Mouse (Mus musculus) layer of hippocampus, adult 8-10 months (tissue): ENCODE data around the gene Eef1a1. TPM values are rescaled to one million over a fixed set of nuclear protein-coding genes. Genes with fewer than 3 reads are reported as not detected.
"Not testable (repeated sequence)": the region's sequence is repeated elsewhere in the genome, so short reads cannot be mapped to it uniquely, and the experiment has no call there.

Experiments
- DNase-seq, 2 experiments: peaks; one replicate each; pipeline ENCODE4 v3.0.0; 2022; ENCODE audit warnings: low spot score in 2 of 2
- total RNA-seq, 4 experiments: library from RNA; stranded (reverse); gene quantifications; 2 replicates each; pipeline ENCODE4 v1.2.4; 2022

The Eef1a1 gene
- total RNA-seq, result 1,000 to 10,000 TPM; 2,504 to 3,682 (median 3,062) TPM

DNA sequence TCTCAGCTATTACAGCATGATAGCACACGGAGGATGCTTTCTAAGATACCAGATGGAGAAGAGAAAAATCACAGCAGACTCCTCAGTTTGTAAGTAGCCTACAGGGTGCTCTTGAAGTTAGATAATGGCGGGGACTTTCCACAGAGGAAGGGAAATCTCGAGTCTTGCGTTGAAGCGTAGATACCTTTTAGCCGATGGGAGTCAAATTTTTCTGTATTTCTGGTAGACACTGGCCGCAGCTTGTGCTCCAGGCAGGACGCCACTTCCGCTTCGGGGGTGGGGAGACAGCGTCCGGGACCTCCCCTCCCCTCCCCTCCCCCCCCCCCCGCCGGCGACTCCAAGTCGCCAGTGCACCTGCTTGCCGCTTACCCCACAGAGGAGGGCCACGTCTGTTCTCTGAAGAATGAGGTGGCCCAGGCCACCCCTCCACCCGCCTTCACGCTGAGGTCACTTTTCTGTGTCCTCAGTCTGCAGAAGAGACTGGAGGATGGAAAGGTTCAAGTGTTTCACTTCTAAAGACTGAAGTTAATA, at the start of gene Eef1a1:
Gene Eef1a1 (minus strand): TSS at position 262 of the 531 bp plus-strand sequence.
- DNase-seq, result no peak

DNA sequence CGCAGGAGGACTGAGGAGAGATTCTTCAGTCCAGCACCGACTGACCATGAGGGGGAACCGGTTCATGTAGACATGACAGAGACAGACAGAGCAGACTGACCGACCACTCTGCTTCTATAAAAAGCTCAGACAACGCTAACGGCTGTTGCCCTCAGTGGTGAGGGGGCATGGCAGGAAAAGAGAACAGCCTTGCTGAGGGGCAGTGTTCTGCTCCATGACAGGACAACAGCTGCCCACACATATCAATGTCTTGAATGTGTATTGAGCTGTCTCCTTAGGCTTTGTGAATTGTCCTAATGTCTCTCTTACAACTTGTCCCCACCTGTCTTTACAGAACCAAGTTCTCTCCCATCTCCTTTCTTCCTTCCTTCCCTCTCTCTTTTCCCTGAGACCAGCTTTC, 49.5 kb upstream of the Eef1a1 start:
- no peak for DNase-seq

DNA sequence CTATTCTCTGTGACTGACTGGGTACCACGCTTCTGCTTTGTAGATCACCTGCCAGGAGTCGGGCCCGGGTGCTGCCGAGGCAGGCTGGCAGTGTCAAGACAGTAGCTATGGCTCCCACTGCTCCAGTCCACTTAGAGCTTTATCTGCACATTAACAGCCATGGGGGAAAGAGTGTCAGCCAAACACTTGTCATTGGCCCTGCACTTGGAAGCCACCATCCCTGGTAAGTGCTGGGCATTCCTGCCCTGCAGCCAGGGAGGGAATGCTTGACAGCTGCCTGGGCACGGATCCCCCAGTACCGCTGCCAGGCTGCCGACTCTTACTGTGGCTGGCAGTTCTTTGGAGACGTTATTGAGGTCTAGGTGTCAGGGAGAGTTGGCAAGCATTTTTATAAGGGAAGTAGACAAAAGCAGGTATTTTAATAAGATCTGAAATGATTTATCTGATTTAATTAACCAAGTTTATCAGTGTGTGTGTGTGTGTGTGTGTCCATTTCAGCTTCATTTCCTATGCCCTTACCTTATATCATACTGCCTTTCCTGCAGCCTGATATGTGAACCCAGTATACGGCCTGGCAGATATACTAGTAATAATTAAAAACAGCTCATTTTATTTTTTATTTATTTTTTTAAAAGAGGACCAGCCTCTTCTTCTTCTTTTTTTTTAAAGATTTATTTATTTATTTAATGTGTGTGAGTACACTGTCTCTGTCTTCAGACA, 48.4 kb upstream of the Eef1a1 start:
- DNase-seq, result no peak

GRCm38 (mm10) chr9:78534606-78535005, 45.7 kb upstream of the Eef1a1 start:
- no peak for DNase-seq

DNA sequence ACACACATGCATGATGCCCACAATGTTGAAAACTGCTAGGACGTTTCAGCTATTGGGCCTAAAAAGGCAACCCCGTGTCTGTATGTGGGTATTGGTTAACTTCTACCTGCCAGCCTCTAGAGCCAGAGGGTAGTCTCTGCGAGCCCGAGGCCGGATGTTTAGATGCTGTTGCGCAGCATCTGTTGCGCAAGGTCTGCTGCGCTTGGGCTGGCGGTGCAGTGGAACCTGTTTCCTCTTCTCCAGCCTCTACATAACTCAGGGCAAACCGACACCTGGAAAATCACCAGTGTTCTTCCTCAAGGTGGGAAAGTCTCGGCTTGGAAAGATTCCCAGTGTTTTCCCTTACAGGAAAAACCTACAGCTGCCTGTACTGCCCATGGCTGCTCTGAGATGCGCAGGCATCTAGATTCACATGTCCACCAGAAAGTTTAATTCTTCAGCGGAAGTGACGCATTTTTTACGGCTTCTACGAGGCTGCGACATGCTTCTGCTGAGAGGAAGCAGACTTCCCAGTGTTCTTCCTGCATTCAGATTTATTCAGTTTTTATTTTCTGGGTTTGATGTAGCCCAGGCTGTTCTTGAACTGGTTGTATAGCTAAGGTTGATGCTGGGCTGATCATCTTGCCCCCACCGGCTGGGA, 44.5 kb upstream of the Eef1a1 start:
- DNase-seq, result no peak

DNA sequence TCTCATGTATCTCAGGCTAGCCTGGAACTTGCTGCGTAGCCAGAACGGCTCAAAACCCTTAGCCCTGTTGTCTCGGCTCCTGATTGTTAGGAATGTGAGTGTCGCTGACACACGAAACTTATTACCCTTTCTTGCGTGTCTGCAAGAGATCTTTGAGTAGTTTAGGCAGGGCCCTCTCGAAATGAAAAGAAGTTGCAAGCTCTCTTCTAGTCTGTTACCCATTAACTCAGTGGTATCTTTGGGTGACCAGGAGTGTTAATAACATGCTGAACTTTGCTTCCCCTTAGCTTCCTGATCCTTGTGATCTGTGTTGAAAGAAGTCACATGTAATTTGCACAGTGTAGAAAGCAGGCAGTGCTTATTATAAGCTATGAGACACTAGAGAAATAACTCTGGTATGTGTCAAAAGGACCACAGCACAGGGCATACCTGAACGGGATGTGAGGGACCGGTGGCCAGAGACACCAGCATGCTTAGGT, 43.4 kb upstream of the Eef1a1 start:
- DNase-seq, result no peak

DNA sequence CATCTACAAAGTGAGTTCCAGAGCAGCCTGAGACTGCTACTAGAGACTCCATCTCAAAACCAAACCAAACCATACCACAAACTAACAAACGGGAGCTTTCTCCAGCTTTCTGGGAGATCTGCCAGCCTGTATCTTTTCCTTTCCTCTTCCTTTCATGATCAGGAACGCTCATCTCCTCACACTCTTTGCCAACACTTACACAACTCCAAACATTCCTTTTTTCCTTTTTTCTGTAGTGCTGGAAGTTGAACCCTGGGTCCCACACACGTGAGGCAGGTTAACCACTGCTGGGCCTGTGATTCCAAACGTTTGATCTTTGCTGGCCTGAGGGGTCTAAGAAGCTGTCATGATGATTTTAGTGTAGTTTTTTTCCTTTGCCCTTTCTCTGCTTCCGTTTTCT, 42.9 kb upstream of the Eef1a1 start:
- DNase-seq, result no peak

DNA sequence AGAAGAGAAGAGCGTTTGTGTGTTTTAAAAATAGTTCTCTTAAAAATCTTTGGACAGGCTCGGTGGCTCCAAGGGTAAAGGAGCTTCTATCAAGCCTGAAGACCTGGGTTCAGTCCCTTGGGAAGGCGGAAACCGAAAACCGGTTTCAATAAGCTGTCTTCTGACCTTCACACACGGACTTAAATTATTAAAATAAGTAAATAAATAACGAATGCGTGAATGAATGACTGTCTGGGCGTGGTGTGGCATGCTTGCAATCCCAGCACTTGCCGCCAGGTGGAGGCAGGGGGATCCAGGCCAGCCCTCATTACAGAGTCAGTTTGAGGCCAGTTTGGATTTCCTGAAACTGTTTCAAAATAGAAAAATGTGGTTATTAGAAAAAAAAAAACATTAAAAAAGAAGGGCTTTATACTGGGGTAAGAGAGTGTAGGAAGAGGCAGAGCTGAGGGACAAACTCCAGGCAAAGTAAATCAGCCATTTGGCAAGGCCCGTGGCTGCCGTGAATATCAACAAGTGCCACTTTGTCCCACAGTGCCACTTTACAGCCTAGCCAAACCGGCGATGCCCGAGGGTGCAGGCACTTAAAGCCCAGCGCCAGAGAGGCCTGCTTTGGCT, 38.9 kb upstream of the Eef1a1 start:
- peak; percentile 48 to 75 for DNase-seq

- DNase-seq, result peak; percentile 22 to 34
Measured at GRCm38 (mm10) chr9:78527301-78527761, 38.4 kb upstream of the Eef1a1 start.

DNA sequence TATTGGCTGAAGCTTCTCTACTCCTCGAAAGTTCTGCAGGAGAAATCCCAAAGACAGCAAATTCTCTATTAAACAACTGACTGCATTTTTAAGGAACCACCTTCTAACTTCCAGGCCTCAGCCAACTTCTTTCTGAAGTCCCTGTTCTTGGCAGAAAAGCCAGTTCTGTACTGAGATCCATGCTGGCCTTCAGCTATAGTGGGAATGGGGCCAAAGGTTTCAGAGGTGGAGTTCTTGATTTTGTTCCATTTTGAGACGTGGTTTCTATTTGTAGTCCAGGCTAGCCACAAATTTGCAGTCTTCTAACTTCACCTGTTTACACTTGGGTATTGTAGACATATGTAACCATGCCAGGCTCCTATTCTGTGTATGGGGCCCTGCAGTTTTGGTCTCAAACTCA, 37.3 kb upstream of the Eef1a1 start:
- no peak for DNase-seq

DNA sequence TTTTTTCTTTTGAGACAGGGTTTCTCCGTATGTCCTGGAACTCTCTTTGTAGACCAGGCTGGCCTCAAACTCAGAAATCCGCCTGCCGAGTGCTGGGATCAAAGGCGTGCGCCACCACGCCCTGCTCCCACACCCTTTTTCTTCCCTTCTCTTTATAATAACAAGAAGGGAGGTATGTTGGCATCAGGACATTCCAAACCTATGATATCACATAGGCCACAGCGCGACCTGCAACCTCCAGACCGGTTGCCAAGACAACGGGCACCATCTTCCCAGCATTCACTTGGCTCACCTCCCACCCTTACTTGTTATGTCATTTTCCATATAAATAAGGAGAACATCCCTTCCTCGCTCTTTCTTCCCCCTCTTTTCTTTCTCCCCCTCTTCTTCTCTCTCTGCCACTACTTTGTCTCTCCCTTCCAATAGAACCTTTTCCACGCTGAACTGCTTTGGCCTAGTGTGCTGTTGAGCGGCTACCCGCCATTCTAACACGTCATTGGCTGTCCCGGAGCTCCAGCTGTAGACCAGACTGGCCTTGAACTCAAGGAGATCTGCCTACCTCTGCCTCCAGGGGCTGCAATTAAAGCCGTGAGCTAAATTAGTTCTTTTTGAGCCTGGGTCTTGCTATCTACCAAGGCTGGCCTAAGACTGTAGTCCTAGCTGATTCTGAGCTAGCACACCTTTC, 36.6 kb upstream of the Eef1a1 start:
- DNase-seq, result no peak

GRCm38 (mm10) chr9:78521689-78522088, 32.7 kb upstream of the Eef1a1 start:
- DNase-seq, result no peak

GRCm38 (mm10) chr9:78520780-78521601, 32.0 kb upstream of the Eef1a1 start:
- peak in 1 of 2 experiments; percentile 29 for DNase-seq

GRCm38 (mm10) chr9:78520127-78520779, 31.3 kb upstream of the Eef1a1 start:
- DNase-seq, result no peak

- DNase-seq, result not testable (repeated sequence)
Measured at GRCm38 (mm10) chr9:78517237-78517636, 28.3 kb upstream of the Eef1a1 start.

DNA sequence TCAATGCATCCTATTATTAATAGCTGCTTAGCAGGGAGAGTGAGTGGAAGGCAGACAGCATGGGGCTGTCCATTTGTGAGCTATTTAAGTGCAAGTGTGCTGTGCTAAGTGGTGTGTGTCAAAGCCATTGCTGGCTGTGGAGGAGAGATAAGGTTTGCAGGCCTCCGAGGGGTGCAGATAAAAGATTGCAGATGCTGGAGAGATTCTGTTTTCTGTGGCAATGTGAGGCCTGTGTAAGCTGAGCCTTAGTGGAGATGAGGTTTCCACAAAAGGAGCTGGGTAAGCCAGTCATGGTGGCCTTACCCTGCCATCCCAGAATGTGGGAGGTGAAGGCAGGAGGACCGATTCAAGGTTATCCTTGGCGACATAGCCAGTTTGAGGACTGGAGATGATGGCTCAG, 27.2 kb upstream of the Eef1a1 start:
- no peak for DNase-seq

- no peak for DNase-seq
Measured at GRCm38 (mm10) chr9:78514681-78515080, 25.7 kb upstream of the Eef1a1 start.

DNA sequence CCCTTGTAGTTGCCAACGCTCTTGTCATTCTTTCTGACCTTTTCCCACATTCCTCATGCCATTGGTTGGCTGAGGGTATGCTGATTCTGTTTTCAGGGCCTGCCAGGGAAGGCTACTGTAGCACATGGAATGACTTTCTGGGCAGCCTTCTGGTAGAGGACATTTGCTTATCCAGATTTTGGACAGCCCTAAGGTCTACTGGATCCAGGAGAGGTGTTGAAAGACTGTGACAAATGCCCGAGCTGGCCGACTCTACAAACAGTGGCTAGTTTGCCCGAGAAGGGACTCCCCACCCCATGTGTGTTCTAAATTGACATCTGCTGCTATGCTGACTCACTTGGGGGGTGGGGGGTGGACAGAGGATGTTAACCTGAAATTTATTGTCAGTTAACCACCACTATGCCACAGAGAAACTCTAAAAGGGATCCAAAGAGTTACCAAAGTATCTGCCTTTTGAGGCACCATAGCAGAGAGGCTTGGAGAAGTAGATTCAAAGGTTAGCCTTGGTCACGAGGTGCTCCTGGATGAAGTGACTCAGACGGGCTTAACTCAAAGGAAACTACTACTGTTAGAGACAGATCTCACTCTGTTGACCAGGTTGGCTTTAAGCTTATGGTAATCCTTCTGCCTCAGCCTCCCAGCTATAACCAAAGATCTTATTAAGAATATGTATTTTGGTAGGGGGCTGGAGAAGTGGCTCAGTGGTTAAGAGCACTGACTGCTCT, 25.0 kb upstream of the Eef1a1 start:
- no peak for DNase-seq

DNA sequence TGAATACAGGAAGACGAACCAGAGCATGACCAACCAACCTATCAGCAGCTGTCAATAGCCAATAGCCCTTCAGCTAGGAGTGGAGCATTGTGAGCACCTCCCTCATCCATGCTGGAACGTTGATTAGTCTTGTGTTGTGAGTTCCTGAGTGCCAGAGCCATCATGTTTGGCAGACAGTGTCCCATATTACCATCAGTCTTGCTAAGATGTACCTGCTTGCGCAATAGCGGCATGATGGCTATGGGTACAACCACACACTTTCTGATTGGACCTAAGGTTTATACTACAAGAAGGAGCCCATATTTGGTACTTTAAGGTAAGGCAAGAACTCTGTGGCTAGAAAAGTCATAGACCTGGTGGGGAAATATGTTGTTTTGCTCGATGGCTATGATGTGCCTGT, 22.8 kb upstream of the Eef1a1 start:
- DNase-seq, result no peak
